14 mouse cellular contexts compared by ENCODE assay signal in genomic region chr8:122718711-122719499, GRCm38 (mm10). TPM values are rescaled to one million over a fixed set of nuclear protein-coding genes. Genes with fewer than 3 reads are reported as not detected.
DNase-seq lines count a peak whose midpoint lies in the region; ATAC-seq and TF ChIP-seq lines count a peak whose summit lies in the region.
"Had no signal": no experiment of that assay in that cellular context is flagged by ENCODE, and none has a peak within 500 bp of the region (broad histone marks: within the 10 kb centered on the region; RNA-seq: fewer than 3 reads in every experiment).

No protein-coding gene starts in this region.

- WGBS in kidney, adult 2 months, result 61% methylated on average over 14 of the region's 14 CpGs
- 55% methylated on average over 14 of the region's 14 CpGs for WGBS in liver, embryonic 15.5 days (ENCODE audit: insufficient replicate concordance)

- H3K4me3 ChIP-seq in kidney, adult 2 months (ENCODE audit: insufficient read depth, low read depth, low read length), result no peak overlapping the region
- H3K4me3 ChIP-seq in G1E (ENCODE audit: low read depth, low read length), result peak overlapping the region; percentile 65; the same call in 1 of the 2 replicates
- H3K4me3 ChIP-seq in liver, embryonic 15.5 days (replicated peaks), result peak overlapping the region; percentile 51
- H3K4me3 ChIP-seq: heart, embryonic 15.5 days; hindbrain, embryonic 15.5 days had no signal

- no peaks in the 10 kb centered on the region for H3K9me3 ChIP-seq in G1E (replicated peaks)
- no peaks in the 10 kb centered on the region for H3K9me3 ChIP-seq in liver, embryonic 15.5 days (replicated peaks)
- H3K9me3 ChIP-seq: heart, embryonic 15.5 days; hindbrain, embryonic 15.5 days had no signal

- peak; percentile 76 for DNase-seq in kidney, adult 2 months
- DNase-seq in kidney, postnatal 4 days, result no peak
- DNase-seq in 416B (ENCODE audit: low read depth), result peak; percentile 44
- no peak for DNase-seq in G1E (ENCODE audit: low spot score)
- no peak for DNase-seq in lung, postnatal 4 days
- no peak for DNase-seq in layer of hippocampus, postnatal 36 days
- DNase-seq: cerebellum, adult 2 months; forebrain, postnatal 0 days; gastrocnemius, postnatal 14 days; right cerebral cortex, postnatal 25 days had no signal

- no peak for TF ChIP-seq CTCF in kidney, adult 2 months (conservative IDR thresholded peaks at IDR 0.05; ENCODE audit: insufficient read depth, insufficient read length, low read depth, low read length)
- TF ChIP-seq CTCF in G1E (IDR thresholded peaks at IDR 0.05; ENCODE audit: low read depth, low read length), result no peak

- H3K9ac ChIP-seq in liver, embryonic 15.5 days, result peak overlapping the region; percentile 51
- H3K9ac ChIP-seq: heart, embryonic 15.5 days; hindbrain, embryonic 15.5 days had no signal

- H3K27me3 ChIP-seq in kidney, adult 2 months (replicated peaks; ENCODE audit: control insufficient read depth, insufficient read depth, low read length), result no peaks in the 10 kb centered on the region
- peaks cover 44% of the 10 kb centered on the region for H3K27me3 ChIP-seq in G1E (ENCODE audit: insufficient read depth, low read length)
- peaks cover 86% of the 10 kb centered on the region for H3K27me3 ChIP-seq in liver, embryonic 15.5 days
- H3K27me3 ChIP-seq: hindbrain, embryonic 15.5 days had no signal

- no peaks in the 10 kb centered on the region for H3K36me3 ChIP-seq in kidney, adult 2 months (ENCODE audit: control insufficient read depth, insufficient read depth, low read length)
- H3K36me3 ChIP-seq in G1E (replicated peaks), result no peaks in the 10 kb centered on the region
- no peaks in the 10 kb centered on the region for H3K36me3 ChIP-seq in liver, embryonic 15.5 days (replicated peaks)
- H3K36me3 ChIP-seq: heart, embryonic 15.5 days; hindbrain, embryonic 15.5 days had no signal

- no peaks in the 10 kb centered on the region for H3K4me1 ChIP-seq in kidney, adult 2 months (ENCODE audit: control insufficient read depth, insufficient read depth, low read length)
- peaks cover 88% of the 10 kb centered on the region for H3K4me1 ChIP-seq in G1E (ENCODE audit: insufficient read depth, low read depth, low read length)
- H3K4me1 ChIP-seq in liver, embryonic 15.5 days (replicated peaks), result peaks cover 64% of the 10 kb centered on the region

- TF ChIP-seq POLR2A in kidney, adult 2 months (IDR thresholded peaks at IDR 0.05; ENCODE audit: low read depth, low read length), result no peak

- H3K27ac ChIP-seq in kidney, adult 2 months (ENCODE audit: insufficient read depth, low read depth, low read length), result no peak overlapping the region
- peak overlapping the region; percentile 99 for H3K27ac ChIP-seq in liver, embryonic 15.5 days (replicated peaks)

- peak overlapping the region; percentile 87 for H3K4me2 ChIP-seq in liver, embryonic 15.5 days
- H3K4me2 ChIP-seq: hindbrain, embryonic 15.5 days had no signal

- ATAC-seq in G1E (ENCODE audit: extremely low read depth, insufficient number of reproducible peaks, low FRiP score, poor library complexity, severe bottlenecking), result no peak
- ATAC-seq in liver, embryonic 15.5 days (ENCODE audit: insufficient read depth), result peak; percentile 0; the same call in 1 of the 2 replicates
- ATAC-seq: forebrain, postnatal 0 days; Patski had no signal

RNA-seq across cellular contexts. Expression of gene Cbfa2t3, which starts 20.0 kb away (rescaled TPM):
- 5.5 and 6.7 TPM in 2 replicates for polyA plus RNA-seq in kidney, adult 2 months (2012; rRNA removed)
- total RNA-seq in G1E (2014; fragmentation: Nextera tagmentation) (99.0 and 106 TPM in 2 replicates), G1E (2017) (18.8 and 19.9 TPM in 2 replicates)
- 287 TPM in 2 replicates for polyA plus RNA-seq in G1E (2012)
- 3.5 and 3.6 TPM in 2 replicates for polyA plus RNA-seq in liver, embryonic 15.5 days (2015; fragmentation: Nextera tagmentation; extraction: Ambion mirVana)
- total RNA-seq in layer of hippocampus, postnatal 36 days (2021), result 10 to 100 TPM; 47.2 to 50.2 TPM

RNA-seq across cellular contexts. Expression of gene Acsf3, which starts 56.4 kb away (rescaled TPM):
- polyA plus RNA-seq in kidney, adult 2 months (2012; rRNA removed), result 73.9 and 74.9 TPM in 2 replicates
- total RNA-seq in G1E (2014; fragmentation: Nextera tagmentation) (not detected in 2 replicates), G1E (2017) (0.41 and 0.49 TPM in 2 replicates)
- 0.63 and 0.74 TPM in 2 replicates for polyA plus RNA-seq in G1E (2012)
- 8.3 and 9.9 TPM in 2 replicates for polyA plus RNA-seq in liver, embryonic 15.5 days (2015; fragmentation: Nextera tagmentation; extraction: Ambion mirVana)
- total RNA-seq in layer of hippocampus, postnatal 36 days (2021), result 10 to 100 TPM; 16.2 to 21.9 TPM

Comparison
In these comparisons a context has a peak if more than half of its experiments do, and no peak if none do; other contexts are left out.
1. DNase-seq: peak in kidney, adult 2 months (single experiment) and 416B (single experiment); none in kidney, postnatal 4 days (0 of 2), G1E (single experiment), lung, postnatal 4 days (0 of 2) and layer of hippocampus, postnatal 36 days (0 of 2).
2. RNA of gene Cbfa2t3, which starts 20.0 kb away (polyA plus RNA-seq): 287 TPM in G1E; 5.5 to 6.7 TPM in kidney, adult 2 months and 3.5 to 3.6 TPM in liver, embryonic 15.5 days; every median in the first group is over 10 times any median in the second.